Mouse (Mus musculus) brain, embryonic 14.5 days (tissue): ENCODE results near the gene Slc18b1.
"Not testable (repeated sequence)": the region's sequence is repeated elsewhere in the genome, so short reads cannot be mapped to it uniquely, and the experiment has no call there.

ENCODE experiments used
- CTCF ChIP-seq: fragments of 200-500 bp; IDR thresholded peaks from 2 replicates; pipeline ENCODE4 v1.5.1; 2012; ENCODE audit warnings: inconsistent platforms, mild to moderate bottlenecking, moderate library complexity, borderline replicate concordance; ENCODE audit not compliant: insufficient read depth, insufficient read length; ENCODE audit errors: extremely low read depth
- POLR2A ChIP-seq: fragments of 200-500 bp; IDR thresholded peaks from 2 replicates; pipeline ENCODE4 v1.6.1; 2012; ENCODE audit warnings: mild to moderate bottlenecking, inconsistent platforms, borderline replicate concordance; ENCODE audit not compliant: poor library complexity, insufficient read depth, insufficient read length, severe bottlenecking; ENCODE audit errors: extremely low read depth

- not testable (repeated sequence) for TF ChIP-seq POLR2A, CTCF
Observed at GRCm38 (mm10) chr10:23785599-23785998, 11.2 kb upstream of the Slc18b1 start.
